Mouse (Mus musculus): ENCODE measurements around the gene Ntn5.
"Not testable (repeated sequence)": the region's sequence is repeated elsewhere in the genome, so short reads cannot be mapped to it uniquely, and the experiment has no call there.

The Ntn5 gene

GRCm38 (mm10) chr7:45683396-45684050, at the start of gene Ntn5:
TSS of gene Ntn5 (plus strand) at chr7:45684022.
- DNase-seq (ENCODE audit: low spot score in 2 of 2), result no peak

DNA sequence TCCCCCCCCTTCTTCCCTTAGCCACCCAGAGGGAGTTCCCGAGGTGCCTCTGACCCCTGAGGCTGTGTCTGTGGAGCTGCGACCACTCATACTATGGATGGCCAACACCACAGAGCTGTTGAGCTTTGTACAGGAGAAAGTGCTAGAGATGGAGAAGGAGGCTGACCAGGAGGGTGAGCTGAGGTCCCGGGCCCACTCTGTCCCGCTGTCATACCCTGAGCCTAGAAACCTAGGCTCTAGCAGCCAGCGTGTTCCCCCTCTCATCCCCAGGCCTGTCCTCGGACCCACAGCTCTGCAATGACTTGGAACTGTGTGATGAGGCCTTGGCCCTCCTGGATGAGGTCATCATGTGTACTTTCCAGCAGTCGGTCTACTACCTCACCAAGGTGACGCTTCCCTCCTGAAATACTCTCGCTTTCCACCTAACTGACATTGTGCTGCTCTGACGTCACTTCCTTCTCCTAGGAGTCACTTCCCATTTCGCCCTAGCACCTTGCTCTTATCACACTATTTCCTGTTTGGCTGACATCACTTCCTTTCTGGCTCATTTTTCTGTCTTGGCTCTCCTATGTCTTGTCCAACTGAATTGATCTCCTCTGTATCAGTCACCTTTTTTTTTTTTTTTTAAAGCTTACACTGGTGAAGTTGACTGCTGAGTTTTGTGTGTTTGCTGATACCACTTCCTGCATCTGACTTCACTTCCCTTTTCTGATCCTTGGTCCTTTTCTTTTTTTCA, 48.7 kb upstream of the Ntn5 start:
- peak; percentile 63 to 78 for DNase-seq (ENCODE audit: low spot score in 2 of 2)

- DNase-seq (ENCODE audit: low spot score in 2 of 2), result peak; percentile 48 to 65
Measured at GRCm38 (mm10) chr7:45635711-45636688, 47.8 kb upstream of the Ntn5 start.

- no peak for DNase-seq (ENCODE audit: low spot score in 2 of 2)
Measured at GRCm38 (mm10) chr7:45637710-45638109, 46.1 kb upstream of the Ntn5 start.

DNA sequence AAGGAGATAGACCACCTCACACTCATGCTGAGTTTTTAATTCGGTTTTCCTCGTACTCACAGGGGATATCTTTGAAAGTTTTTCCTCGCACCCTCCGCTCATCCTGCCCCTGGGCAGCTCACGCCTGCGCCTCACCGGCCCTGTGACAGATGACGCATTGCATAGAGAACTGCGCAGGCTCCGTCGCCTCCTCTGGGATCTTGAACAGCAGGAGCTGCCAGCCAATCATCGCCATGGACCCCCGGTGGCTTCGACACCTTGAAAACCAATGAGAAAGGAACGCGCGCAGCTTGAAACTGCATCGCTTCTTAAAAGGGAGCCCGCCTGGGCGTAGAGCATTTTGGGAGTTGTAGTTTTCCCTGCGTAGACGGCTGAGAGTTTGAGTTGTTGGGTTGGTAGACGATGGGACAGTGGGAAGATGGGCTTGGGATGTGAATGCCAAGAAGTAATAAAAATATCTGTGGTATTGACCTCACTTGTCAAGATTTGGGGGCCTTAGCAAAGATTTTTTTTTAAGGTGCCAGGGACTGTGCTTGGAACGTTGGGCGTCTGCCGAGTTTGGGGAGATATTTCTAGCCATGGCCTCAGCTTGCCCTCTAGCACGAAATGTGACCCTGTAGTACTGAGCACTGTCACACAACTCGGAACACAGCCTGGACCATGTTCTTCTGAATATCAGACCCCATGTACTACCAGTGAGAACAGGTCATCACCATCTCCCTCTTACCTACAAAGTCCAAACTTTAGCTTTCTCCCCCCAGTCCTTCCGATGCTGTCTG, 45.0 kb upstream of the Ntn5 start:
- DNase-seq (ENCODE audit: low spot score in 2 of 2), result peak; percentile 89 to 91

DNA sequence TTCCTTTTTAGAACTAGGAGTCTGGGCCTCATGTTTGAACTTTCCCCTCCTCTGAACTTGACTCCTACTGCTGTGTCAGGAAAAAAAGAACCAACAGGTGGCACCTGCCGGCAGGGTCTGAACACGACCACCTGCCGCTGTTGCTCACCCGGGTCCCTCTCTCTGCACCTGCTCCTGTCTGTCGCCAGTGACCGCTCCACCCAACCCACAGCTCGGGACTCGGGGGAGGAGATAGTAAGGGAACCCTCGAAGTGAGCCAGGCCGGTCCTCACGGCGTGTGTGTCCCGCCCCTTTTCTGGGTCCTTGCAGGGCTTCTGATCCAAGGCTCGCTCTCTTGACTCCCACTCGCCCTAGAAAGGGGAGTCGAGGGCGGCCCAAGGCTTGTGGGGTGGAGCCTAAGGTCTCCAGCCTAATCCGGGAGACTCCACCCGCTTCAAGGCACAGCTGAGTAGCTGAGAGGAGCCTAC, 44.2 kb upstream of the Ntn5 start, which contains the start of gene Mamstr:
TSS of gene Mamstr (plus strand) at position 417 of the 467 bp plus-strand sequence.
- DNase-seq (ENCODE audit: low spot score in 2 of 2), result peak in 1 of 2 experiments; percentile 25

DNA sequence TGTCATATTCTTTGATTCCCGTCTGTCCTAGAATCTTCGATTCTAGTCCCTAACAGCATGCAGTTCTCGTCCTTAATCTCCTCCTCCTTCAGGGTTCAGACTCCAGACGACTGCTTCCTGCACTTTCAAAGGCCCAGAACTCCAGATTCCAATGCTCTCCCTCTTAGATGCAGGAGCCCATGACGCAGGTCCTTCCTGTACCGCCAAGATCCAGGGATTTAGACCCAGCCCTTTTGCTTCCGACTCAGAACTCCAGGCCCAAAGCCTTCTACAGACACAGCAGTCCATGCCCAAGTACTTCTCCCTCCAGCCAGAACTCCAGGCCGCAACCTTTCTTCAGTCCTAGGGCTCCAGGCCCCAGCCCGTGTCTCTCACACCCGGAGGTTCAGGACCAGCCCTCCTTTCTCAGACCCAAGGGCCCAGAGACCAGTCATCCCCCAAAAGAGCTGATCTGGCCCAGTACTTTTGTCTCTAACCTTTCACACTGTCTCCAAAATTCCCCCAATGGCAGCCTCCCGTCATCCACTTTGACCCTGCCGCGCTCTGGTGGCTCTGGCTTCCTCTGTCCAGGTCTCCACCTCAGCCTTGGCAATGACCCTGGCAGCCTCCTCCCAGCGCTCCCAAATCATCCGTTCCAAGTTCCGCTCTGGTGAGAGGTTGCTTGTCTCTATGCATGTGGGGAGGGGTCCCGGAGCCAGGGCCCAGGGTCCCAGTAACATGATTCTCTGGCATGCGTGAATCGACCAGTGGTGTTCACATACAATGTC, 43.4 kb upstream of the Ntn5 start:
- peak in 1 of 2 experiments; percentile 65 for DNase-seq (ENCODE audit: low spot score in 2 of 2)

- peak in 1 of 2 experiments; percentile 69 for DNase-seq (ENCODE audit: low spot score in 2 of 2)
Measured at GRCm38 (mm10) chr7:45641391-45642040, 42.3 kb upstream of the Ntn5 start.

DNA sequence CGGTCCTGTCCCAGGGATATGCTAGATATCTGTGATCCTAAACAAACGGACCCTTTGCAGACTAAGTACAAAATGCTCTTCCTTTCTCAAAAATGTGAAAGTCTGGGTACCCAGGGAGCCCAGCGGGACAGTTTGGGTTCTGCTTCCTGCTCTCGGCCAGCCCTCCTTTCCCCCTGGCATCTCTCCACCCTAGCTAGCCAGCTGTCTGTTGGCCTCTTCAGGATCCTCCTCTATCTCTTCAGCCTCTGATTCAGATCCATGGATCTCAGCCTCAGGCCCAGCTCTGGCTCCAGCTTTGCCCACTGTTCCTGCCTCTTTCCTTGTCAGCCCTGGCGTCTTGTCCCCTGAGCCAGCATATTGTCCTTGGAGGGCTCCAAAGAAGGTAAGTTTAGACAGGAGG, 41.7 kb upstream of the Ntn5 start:
- DNase-seq (ENCODE audit: low spot score in 2 of 2), result no peak

GRCm38 (mm10) chr7:45642503-45643255, 41.1 kb upstream of the Ntn5 start:
- no peak for DNase-seq (ENCODE audit: low spot score in 2 of 2)

- peak; percentile 84 to 88 for DNase-seq (ENCODE audit: low spot score in 2 of 2)
Measured at GRCm38 (mm10) chr7:45643441-45644178, 40.2 kb upstream of the Ntn5 start.

DNA sequence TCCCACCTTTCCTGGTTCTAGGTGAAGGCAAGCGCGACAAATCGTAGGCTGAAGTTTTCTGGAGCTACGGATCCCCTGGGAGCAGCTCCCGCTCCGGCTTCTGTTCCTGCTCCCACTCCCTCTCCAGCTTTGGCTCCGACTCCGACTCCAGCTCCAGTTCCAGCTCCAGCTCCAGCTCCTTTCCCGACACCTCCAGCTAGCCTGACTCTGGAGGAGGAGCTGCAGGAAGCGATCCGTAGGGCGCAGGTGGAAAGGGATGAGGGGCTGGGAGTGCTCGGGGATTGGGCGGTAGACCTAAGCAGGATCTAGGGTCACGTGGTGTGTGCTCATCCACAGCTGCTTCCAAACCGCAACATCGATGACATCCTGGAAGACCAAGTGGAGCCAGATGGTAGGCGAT, 39.6 kb upstream of the Ntn5 start:
- peak in 1 of 2 experiments; percentile 31 for DNase-seq (ENCODE audit: low spot score in 2 of 2)

GRCm38 (mm10) chr7:45644872-45645590, 38.8 kb upstream of the Ntn5 start:
- no peak for DNase-seq (ENCODE audit: low spot score in 2 of 2)

DNA sequence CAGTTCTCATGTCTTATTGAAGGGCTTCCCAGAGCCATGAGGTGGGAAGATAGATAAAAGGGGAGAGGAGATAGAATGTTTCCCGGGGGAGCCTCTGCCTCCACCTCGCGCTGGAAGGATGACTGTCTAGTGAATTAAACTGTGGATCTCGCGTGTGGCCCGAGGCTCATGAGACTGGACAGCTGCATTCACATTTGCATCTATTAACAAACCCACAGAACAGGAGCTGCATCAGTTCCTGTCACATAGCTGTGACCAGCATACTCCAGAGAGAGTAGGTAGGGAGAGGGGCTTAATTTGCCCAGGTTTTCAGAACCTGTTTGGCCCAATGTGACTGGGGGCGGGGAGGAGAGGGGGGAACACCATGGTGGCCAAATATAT, 38.2 kb upstream of the Ntn5 start:
- no peak for DNase-seq (ENCODE audit: low spot score in 2 of 2)

- DNase-seq (ENCODE audit: low spot score in 2 of 2), result no peak
Measured at GRCm38 (mm10) chr7:45646671-45647070, 37.2 kb upstream of the Ntn5 start.

GRCm38 (mm10) chr7:45649351-45649750, 34.5 kb upstream of the Ntn5 start:
- DNase-seq (ENCODE audit: low spot score in 2 of 2), result peak; percentile 53 to 64

GRCm38 (mm10) chr7:45650484-45650883, 33.3 kb upstream of the Ntn5 start:
- not testable (repeated sequence) for DNase-seq (ENCODE audit: low spot score in 2 of 2)
